Comparison of ENCODE assay signal across 19 mouse cellular contexts in genomic region chr7:115373781-115374533, GRCm38 (mm10).
DNase-seq lines count a peak whose midpoint lies in the region; ATAC-seq and TF ChIP-seq lines count a peak whose summit lies in the region.
"Had no signal": no experiment of that assay in that cellular context is flagged by ENCODE, and none has a peak within 500 bp of the region (broad histone marks: within the 10 kb centered on the region; RNA-seq: fewer than 3 reads in every experiment).

No protein-coding gene starts in this region.

- no peaks in the 10 kb centered on the region for H3K27me3 ChIP-seq in kidney, postnatal 0 days (ENCODE audit: insufficient read depth, low read length)
- H3K27me3 ChIP-seq in Patski: no peaks in the 10 kb centered on the region
- H3K27me3 ChIP-seq: forebrain, embryonic 15.5 days; limb, embryonic 15.5 days had no signal

- CTCF ChIA-PET in Patski (lab: Charles Lee): no interaction called here

- H3K9me3 ChIP-seq in kidney, postnatal 0 days (replicated peaks; ENCODE audit: low read length): no peaks in the 10 kb centered on the region
- H3K9me3 ChIP-seq: embryonic facial prominence, embryonic 15.5 days; forebrain, embryonic 15.5 days; limb, embryonic 15.5 days; midbrain, embryonic 10.5 days had no signal

- peak; percentile 81 for DNase-seq in heart, adult 11 months
- DNase-seq in heart, postnatal 25 days (ENCODE audit: low spot score): no peak
- peak; percentile 53 for DNase-seq in kidney, postnatal 0 days (ENCODE audit: low spot score)
- DNase-seq in kidney, adult 11 months: no peak
- DNase-seq in Patski (ENCODE audit: low read depth, low spot score): no peak
- DNase-seq in mesoderm, embryonic 11.5 days (ENCODE audit: low read depth, low spot score): peak; percentile 55
- DNase-seq in right cerebral cortex, postnatal 14 days: no peak
- DNase-seq in right cerebral cortex, postnatal 25 days: no peak
- DNase-seq: adrenal gland, postnatal 10 days; cerebellum, postnatal 25 days; gastrocnemius, postnatal 36 days; lung, adult 2 months; right cerebral cortex, adult 18-20 months had no signal

- peak; percentile 35; the same call in 1 of the 2 replicates for TF ChIP-seq CTCF in kidney, postnatal 0 days (IDR thresholded peaks at IDR 0.05; ENCODE audit: low read depth)
- no peak for TF ChIP-seq CTCF in Patski (IDR thresholded peaks at IDR 0.05)

- H3K27ac ChIP-seq in kidney, postnatal 0 days: no peak overlapping the region
- H3K27ac ChIP-seq: embryonic facial prominence, embryonic 15.5 days; forebrain, embryonic 15.5 days; hindbrain, postnatal 0 days; left cerebral cortex, adult 2 months; limb, embryonic 15.5 days; midbrain, embryonic 10.5 days had no signal

- H3K9ac ChIP-seq in kidney, postnatal 0 days (ENCODE audit: low read depth, low read length): no peak overlapping the region
- H3K9ac ChIP-seq: embryonic facial prominence, embryonic 15.5 days; forebrain, embryonic 15.5 days; limb, embryonic 15.5 days had no signal

- H3K4me2 ChIP-seq in kidney, postnatal 0 days (ENCODE audit: low read length): no peak overlapping the region
- H3K4me2 ChIP-seq: embryonic facial prominence, embryonic 15.5 days; forebrain, embryonic 15.5 days; limb, embryonic 15.5 days had no signal

- no peak for ATAC-seq in kidney, postnatal 0 days (replicated peaks; ENCODE audit: low FRiP score, low read depth)
- ATAC-seq in Patski: peak; percentile 21
- ATAC-seq: forebrain, embryonic 15.5 days; hindbrain, postnatal 0 days had no signal

- in situ Hi-C loops in Patski (cut with MboI; ENCODE audit: low pct_unique_long_range_greater_than_20kb): no loop called here

- 27% methylated on average over 8 of the region's 8 CpGs for whole genome bisulfite sequencing in kidney, postnatal 0 days

- POLR2A ChIA-PET in Patski (lab: Charles Lee): no interaction called here

- no peak overlapping the region for H3K4me3 ChIP-seq in kidney, postnatal 0 days (replicated peaks; ENCODE audit: low read depth, low read length)
- H3K4me3 ChIP-seq: embryonic facial prominence, embryonic 15.5 days; forebrain, embryonic 15.5 days; left cerebral cortex, adult 2 months; limb, embryonic 15.5 days; midbrain, embryonic 10.5 days had no signal

- intact Hi-C loops in heart, postnatal 25 days (cut with DNase I): no loop called here

- H3K4me1 ChIP-seq in kidney, postnatal 0 days (replicated peaks; ENCODE audit: insufficient read depth, low read length): no peaks in the 10 kb centered on the region
- H3K4me1 ChIP-seq: embryonic facial prominence, embryonic 15.5 days had no signal

- H3K36me3 ChIP-seq in kidney, postnatal 0 days (ENCODE audit: insufficient read depth, low read length): no peaks in the 10 kb centered on the region
- H3K36me3 ChIP-seq: embryonic facial prominence, embryonic 15.5 days; forebrain, embryonic 15.5 days; limb, embryonic 15.5 days; midbrain, embryonic 10.5 days had no signal

Comparison
In these comparisons a context has a peak if more than half of its experiments do, and no peak if none do; other contexts are left out.
1. DNase-seq: peak in heart, adult 11 months (single experiment), kidney, postnatal 0 days (single experiment) and mesoderm, embryonic 11.5 days (single experiment); none in heart, postnatal 25 days (single experiment), kidney, adult 11 months (single experiment), Patski (single experiment), right cerebral cortex, postnatal 14 days (single experiment) and right cerebral cortex, postnatal 25 days (single experiment).